Mouse (Mus musculus) cerebellum, adult 11 months (tissue): ENCODE measurements around the gene Spdye4b.
"Not testable (repeated sequence)": the region's sequence is repeated elsewhere in the genome, so short reads cannot be mapped to it uniquely, and the experiment has no call there.

Source experiments
- DNase-seq: peaks from one replicate; pipeline ENCODE4 v3.0.0; 2022

The Spdye4b gene

GRCm38 (mm10) chr5:143180255-143181076 is at the start of gene Spdye4b, which contains the start of gene Rbak:
Spdye4b (plus strand) TSS chr5:143181017.
Rbak (minus strand) TSS chr5:143180775.
- peak; percentile 92 for DNase-seq

- no peak for DNase-seq
Measured at GRCm38 (mm10) chr5:143132935-143133514, 47.8 kb upstream of the Spdye4b start.

GRCm38 (mm10) chr5:143134216-143135010 is 46.4 kb upstream of the Spdye4b start:
- not testable (repeated sequence) for DNase-seq

GRCm38 (mm10) chr5:143135042-143135441 is 45.8 kb upstream of the Spdye4b start:
- no peak for DNase-seq

DNA sequence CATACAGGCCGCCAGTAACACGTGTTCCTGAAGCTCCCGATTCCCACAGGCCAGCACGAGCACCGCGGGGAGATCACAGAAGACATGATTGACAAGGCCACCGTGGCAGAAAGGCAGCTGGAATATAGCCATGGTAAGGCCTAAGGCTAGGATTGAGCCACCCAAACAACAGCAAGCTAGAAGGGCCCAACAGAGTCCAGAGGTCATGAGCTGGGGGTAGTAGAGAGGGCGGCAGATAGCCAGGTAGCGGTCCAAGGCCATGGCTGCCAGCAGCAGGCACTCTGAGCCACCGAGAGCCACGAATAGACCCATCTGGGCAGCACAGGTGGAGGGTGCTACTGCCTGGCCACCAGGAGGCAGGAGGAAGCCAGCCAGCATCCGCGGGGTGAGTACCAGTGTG is 43.2 kb upstream of the Spdye4b start:
- DNase-seq = no peak

DNA sequence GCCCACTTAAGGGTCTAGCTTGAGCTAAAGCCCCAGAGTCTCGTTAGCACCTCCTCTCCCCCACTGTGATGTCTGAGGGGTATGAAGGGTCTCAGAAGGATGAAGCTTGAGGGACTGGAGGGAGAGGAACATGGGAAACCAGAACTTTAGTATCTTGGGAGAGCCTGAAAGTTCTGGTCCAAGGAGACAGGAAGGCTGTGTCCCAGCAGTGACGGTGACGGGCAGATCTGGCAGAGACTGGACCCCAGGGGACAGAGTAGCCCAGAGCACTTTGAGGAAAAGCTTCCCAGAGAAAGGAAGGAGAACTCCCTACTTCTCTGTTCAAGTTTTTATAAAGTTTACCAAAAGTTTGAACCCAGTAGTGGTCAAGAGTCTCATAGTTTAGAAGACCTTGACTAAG is 33.3 kb upstream of the Spdye4b start, which contains the start of gene Olfr718-ps1:
Olfr718-ps1 (minus strand) TSS at position 101 of the 400 bp plus-strand sequence.
- DNase-seq = no peak

DNA sequence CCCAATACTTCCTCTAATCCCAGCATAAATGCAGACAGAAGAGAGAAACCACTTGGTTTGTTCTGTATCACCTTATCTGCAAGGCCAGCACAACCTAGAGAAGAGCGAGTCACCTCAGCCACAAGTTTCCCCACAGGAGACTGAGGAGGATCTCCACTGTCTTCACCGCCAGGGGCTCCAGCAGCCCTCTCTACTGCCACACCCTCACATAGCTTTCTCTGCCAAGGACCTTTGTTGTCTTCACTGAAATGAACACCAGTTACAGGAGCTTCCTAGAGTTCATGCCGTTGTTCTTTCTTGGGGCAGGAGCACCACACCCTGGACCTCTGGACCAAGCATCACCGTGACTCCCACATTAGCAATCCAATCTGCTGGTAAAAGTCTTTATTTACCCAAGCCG is 32.2 kb upstream of the Spdye4b start:
- DNase-seq = no peak

- no peak for DNase-seq
Measured at GRCm38 (mm10) chr5:143149536-143149935, 31.3 kb upstream of the Spdye4b start.

GRCm38 (mm10) chr5:143150044-143150443 is 30.8 kb upstream of the Spdye4b start:
- no peak for DNase-seq

DNA sequence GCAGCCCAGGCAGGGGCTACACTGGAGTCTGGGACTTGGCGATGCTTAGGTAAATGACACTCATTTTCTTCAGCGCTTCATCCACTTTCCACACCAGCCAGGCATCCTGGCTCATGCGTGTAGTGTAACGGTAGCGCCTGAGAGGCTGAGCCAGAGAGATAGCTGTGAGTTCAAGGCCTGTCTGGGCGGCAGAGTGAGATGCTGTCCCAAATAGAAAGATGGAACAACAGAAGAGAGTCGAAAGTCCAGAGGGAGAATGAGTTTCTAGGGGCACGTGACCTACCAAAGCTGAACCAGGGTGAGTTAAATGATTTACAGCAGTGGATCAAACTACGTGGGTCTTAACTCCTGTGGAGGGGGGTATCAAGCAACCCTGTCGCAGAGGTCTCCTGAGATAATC is 27.1 kb upstream of the Spdye4b start:
- no peak for DNase-seq

DNA sequence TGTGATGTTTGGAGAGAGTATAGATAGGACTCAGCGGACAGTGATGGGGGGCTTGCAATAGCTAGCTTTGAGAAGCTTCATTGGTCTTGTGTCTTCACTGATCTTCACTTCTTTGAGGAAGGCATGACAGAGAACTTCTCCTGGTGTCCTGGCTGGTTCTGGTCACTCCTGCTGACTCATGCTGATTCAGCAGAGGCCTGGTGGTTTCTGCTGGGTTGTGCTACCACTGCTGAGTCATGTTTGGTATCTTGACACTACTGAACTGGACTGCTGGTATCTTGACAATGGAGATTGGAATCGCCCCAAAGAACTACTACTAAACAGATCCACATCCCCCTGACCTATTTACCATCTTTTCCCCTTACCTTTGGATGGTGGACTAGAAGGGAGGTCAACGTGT is 25.3 kb upstream of the Spdye4b start:
- no peak for DNase-seq

DNA sequence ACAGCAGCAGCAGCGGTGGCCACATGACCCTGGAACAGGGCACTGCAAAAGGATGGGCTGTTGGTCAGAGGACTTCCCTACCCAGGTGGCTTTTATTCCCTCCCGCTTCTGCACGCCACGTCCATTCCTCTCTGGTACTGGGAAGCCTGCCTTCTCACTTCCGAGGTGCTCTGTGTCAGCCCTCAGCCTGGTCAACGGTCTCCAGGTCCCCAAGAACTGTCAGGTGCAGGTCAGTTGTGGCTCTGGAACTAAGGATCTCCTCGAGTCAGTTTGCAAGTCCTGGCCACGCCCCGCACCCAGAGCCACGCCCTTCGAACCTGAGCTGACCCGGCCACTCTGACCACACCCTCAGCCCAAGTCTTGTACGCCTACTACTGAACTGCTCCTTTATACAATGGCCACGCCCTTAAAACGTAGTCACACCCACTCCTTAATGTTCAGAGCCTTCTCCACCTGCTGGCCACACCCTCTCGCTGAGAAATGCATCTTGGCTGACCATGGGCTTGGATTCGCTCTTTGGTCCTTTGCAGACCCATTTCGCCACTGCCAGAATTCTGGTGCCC is 15.2 kb upstream of the Spdye4b start:
- DNase-seq = no peak

DNA sequence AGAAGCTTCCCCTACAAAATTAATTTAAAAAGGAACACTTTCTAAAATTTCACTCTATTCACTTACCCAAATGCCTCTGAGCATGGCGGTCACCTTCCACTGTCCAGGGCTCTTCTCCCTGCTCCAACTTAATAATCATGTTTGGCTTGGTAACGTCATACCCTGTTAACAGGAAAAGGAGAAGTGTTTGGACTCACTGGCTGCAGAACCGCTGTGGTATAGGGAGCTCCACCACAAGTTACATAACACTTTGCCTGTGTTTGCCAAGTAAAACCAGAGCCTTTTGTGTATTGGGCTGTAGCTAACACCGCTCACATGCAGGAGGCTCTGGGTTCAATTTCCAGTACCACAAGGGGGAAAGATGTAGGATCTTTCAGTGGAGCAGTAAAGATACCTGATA is 4.8 kb upstream of the Spdye4b start:
- no peak for DNase-seq

DNA sequence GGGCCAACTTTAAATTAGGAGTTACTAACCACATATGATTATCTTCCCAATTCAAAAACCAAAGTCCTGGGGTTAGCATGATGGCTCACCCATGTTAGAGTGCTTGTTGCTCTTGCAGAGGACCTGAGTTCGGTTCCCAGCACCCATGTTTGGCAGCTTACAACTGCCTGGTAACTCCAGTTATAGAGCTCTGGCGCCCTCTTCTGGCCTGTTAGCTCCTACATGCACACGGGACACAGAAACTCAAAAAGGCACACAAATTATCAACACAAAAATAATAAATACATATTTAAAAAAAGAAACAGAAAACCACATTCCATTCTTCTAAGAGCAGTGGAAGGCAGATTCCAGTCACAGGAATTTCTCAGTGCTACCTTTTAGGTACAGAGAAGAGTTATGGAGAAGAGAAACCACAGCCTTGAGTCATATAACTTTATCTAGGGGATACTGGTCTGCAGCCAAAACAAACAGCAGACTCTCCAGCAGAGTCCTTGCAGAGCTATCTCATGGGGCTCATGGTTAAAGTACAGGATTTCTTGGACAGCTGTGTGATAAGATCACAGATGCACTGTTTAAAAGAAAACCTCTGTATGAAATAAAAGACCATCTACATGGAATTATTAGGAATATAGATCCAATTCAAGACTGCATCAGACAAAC is 3.1 kb upstream of the Spdye4b start:
- DNase-seq = no peak

DNA sequence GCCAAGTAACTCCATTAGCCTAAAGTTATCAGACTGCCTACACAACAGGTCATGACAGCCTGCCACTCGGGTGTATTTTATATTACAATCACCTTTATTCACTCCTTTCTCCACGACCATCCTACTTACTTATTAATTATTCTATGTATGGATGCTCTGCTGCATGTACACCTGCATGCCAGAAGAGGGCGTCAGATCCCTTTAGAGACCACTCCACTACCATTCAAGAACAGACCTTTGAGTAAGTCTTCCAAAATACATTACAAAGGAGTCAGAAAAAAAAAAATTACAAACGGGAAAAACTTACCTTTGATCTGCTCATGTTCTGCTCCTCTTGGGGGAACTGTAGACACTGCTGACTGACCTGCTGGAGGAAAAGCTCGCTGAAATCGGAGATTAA is 1.6 kb upstream of the Spdye4b start:
- DNase-seq = no peak

- DNase-seq = not testable (repeated sequence)
Measured at GRCm38 (mm10) chr5:143188014-143188413, 7.2 kb downstream of the Spdye4b start.

- DNase-seq = no peak
Measured at GRCm38 (mm10) chr5:143192806-143193205, 12.0 kb downstream of the Spdye4b start.

DNA sequence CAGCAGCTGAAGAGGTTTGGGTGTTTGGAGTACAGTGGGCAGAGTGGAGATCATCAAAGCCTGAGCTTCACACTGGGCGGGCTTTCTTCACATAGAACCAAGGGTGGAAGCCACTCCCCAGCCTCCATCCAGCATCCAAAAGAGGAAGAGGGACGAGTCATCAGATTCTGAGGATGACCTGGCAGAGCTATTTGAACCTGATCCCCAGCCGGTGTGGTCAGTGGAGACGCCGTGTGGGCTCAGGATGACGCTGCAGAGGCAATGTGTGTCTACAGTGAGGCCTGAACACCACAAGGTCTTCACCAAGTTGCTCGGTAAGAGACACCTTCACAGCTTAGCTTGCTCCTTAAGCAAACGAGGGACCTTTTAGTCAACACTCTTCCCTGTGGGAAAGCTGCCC is 13.9 kb downstream of the Spdye4b start:
- DNase-seq = not testable (repeated sequence)

DNA sequence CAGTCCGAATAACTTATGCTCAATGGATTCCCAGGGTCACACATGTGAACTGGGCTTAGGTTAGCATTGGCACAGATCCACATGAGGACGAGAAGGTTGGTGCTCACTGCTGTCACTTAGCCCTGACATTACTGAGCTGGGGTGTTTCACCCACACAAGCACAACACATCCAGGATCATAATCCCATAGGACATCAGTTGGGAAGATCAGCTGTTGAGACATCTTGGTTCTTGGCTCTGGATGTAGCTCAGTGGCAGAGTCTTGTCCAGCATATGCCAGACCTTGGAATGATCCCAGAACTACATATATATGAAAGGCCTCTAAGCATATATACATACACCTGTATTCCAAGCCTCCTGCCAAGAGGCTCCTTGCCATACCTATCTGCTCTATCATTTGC is 14.3 kb downstream of the Spdye4b start:
- no peak for DNase-seq

- no peak for DNase-seq
Measured at GRCm38 (mm10) chr5:143196506-143196905, 15.7 kb downstream of the Spdye4b start.

- no peak for DNase-seq
Measured at GRCm38 (mm10) chr5:143205015-143205414, 24.2 kb downstream of the Spdye4b start.

GRCm38 (mm10) chr5:143213832-143214231 is 33.0 kb downstream of the Spdye4b start:
- no peak for DNase-seq

GRCm38 (mm10) chr5:143220996-143221395 is 40.2 kb downstream of the Spdye4b start:
- no peak for DNase-seq
